Mouse (Mus musculus) limb, embryonic 12.5 days (tissue): ENCODE measurements at regions not wholly inside any gene's neighbourhood (a gene's known extent, or its start where the extent isn't known, plus 50 kb on each side); places are given as distances from the start of the nearest gene placed in this dataset.

ENCODE experiments used
- ATAC-seq: fragments of 200-750 bp; cut with Nextera tagmentation; 2 replicates; pipeline ENCODE4 v1.8.0; 2017; ENCODE audit warnings: low read depth, moderate TSS enrichment; ENCODE audit not compliant: insufficient number of reproducible peaks, insufficient read depth, low FRiP score, low TSS enrichment
- H3K27ac ChIP-seq: fragments of 300-500 bp; sonication (generic); 2 replicates; pipeline ENCODE4 v1.5.1; 2016; ENCODE audit warnings: mild to moderate bottlenecking, moderate library complexity
- H3K27me3 ChIP-seq: fragments of 300-500 bp; sonication (generic); 2 replicates; pipeline ENCODE4 v1.6.1; 2016; ENCODE audit warnings: mild to moderate bottlenecking, moderate library complexity
- H3K36me3 ChIP-seq: fragments of 300-500 bp; sonication (generic); 2 replicates; pipeline ENCODE4 v1.6.1; 2016; ENCODE audit warnings: mild to moderate bottlenecking, moderate library complexity
- H3K4me1 ChIP-seq: fragments of 300-500 bp; sonication (generic); replicated peaks from 2 replicates; pipeline ENCODE4 v1.6.1; 2016
- H3K4me2 ChIP-seq: fragments of 300-500 bp; sonication (generic); 2 replicates; pipeline ENCODE4 v1.6.1; 2016; ENCODE audit warnings: mild to moderate bottlenecking, moderate library complexity
- H3K4me3 ChIP-seq: fragments of 300-500 bp; sonication (generic); replicated peaks from 2 replicates; pipeline ENCODE4 v1.5.1; 2016; ENCODE audit warnings: mild to moderate bottlenecking
- H3K9ac ChIP-seq: fragments of 300-500 bp; sonication (generic); replicated peaks from 2 replicates; pipeline ENCODE4 v1.6.1; 2016; ENCODE audit warnings: mild to moderate bottlenecking, moderate library complexity
- H3K9me3 ChIP-seq: fragments of 300-500 bp; sonication (generic); 2 replicates; pipeline ENCODE4 v1.6.1; 2016; ENCODE audit warnings: mild to moderate bottlenecking, moderate library complexity
- WGBS: fragments of 180-500 bp; shearing (Covaris S2); methylation state at CpG from one replicate; pipeline ENCODE4 v1.1.7; 2016; 5-methylcytosine and 5-hydroxymethylcytosine counted together

DNA sequence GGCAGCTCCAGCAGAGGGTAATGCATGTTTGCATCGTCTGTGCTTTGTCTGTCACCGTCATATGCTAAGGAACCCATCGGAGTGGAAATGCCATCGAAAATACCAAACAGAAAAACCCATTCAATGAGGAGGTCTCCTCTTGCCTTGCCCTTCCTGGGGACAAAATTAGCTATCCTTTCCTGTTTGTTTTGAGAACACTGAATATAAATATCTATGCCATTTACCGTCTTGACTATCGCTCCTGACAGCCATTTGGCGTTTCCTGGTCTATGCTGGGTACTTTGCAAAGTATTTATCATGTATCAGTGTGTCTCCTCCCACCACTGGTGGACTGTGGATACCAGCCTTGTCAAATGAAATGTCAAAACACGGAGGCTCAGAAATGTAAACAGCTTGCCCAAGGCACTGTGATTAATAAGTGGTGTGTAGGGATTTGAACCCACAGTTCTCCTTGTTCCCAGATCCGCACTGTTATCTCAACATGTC is 239.2 kb upstream of the Tbx3 start:
- H3K9me3 ChIP-seq: peaks cover 9% of the 10 kb centered on the region; the same call in 1 of the 2 replicates
- no peak overlapping the region for H3K9ac ChIP-seq
- H3K4me1 ChIP-seq: peaks cover 16% of the 10 kb centered on the region
- no peak for ATAC-seq
- H3K4me3 ChIP-seq: no peak overlapping the region
- no peak overlapping the region for H3K27ac ChIP-seq
- no peak overlapping the region for H3K4me2 ChIP-seq
- peaks cover 53% of the 10 kb centered on the region for H3K27me3 ChIP-seq
- WGBS: 91% methylated on average over 9 of the region's 9 CpGs
- no peaks in the 10 kb centered on the region for H3K36me3 ChIP-seq

DNA sequence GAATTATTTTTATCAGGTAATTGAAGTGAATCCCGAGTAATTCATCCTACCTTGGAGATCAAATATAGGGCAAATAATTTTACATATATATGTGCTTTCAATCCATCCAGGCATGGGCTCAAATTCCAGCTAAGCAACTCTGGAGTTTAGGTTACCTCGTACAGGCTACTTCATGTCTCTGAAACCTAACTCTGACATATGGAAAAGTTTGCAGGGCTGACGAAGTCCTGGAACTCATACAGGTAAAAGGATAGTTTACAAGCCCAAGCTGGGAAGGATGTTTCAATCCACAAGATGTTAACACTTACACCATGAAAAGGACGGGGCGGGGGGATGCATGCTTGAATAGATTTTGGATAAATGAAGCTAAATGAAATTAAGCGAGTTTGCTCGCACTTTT is 235.9 kb upstream of the Tbx3 start:
- Histone ChIP-seq H3K4me1 (peaks cover 6% of the 10 kb centered on the region; the same call in 1 of the 2 replicates), H3K27me3 (peaks cover 43% of the 10 kb centered on the region), H3K36me3 (no peaks in the 10 kb centered on the region), H3K9ac (no peak overlapping the region), H3K4me2 (no peak overlapping the region), H3K4me3 (no peak overlapping the region), H3K9me3 (peaks cover 9% of the 10 kb centered on the region), H3K27ac (no peak overlapping the region)
- ATAC-seq: no peak
- WGBS: 43% methylated on average over 7 of the region's 7 CpGs

DNA sequence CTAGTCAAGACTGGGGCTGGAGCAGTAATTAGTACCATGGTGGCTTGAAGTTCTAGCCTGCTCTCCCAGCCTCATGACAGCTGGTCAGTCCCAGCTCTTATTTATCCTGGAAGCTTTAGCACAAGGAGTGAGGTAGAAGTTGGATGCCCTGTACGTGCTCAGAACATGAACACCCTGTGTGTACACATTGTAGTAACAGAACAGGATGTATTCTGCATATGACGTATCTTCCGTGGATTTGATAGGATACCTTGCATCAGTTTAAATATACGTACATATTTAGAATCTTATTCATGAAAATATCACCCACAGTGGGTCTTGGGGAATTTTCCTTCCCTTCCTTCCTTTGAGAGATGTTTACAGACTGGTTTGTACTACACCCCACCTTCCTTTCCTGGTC is 222.0 kb upstream of the Tbx3 start:
- H3K9me3 ChIP-seq: no peaks in the 10 kb centered on the region
- 92% methylated on average over 4 of the region's 4 CpGs for WGBS
- H3K9ac ChIP-seq: no peak overlapping the region
- no peak for ATAC-seq
- no peak overlapping the region for H3K4me2 ChIP-seq
- H3K27ac ChIP-seq: no peak overlapping the region
- no peaks in the 10 kb centered on the region for H3K36me3 ChIP-seq
- peaks cover 18% of the 10 kb centered on the region; the same call in 1 of the 2 replicates for H3K27me3 ChIP-seq
- H3K4me3 ChIP-seq: no peak overlapping the region
- no peaks in the 10 kb centered on the region for H3K4me1 ChIP-seq

DNA sequence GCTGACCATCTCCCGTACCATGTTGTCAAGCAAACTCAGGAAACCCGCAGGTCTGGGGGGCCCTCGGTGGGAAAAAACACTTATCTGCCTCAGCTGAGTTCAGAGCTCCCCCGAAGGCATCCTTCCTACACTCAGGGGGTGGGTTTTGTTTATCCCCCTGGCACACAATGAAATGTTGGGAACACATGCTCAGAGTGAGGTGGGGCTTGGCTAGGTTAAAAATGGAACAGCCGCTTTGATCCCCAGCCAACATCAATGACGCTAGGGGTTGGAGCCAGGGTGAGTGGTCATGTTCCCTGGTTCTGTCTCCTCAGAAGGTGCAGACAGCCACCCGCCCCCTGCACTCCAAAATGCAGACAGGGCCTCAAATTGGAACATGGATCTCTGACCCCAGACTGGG is 221.3 kb upstream of the Tbx3 start:
- Histone ChIP-seq H3K4me3 (no peak overlapping the region), H3K4me1 (no peaks in the 10 kb centered on the region), H3K27ac (no peak overlapping the region), H3K9me3 (no peaks in the 10 kb centered on the region), H3K27me3 (peaks cover 18% of the 10 kb centered on the region; the same call in 1 of the 2 replicates), H3K4me2 (no peak overlapping the region), H3K36me3 (no peaks in the 10 kb centered on the region), H3K9ac (no peak overlapping the region)
- ATAC-seq: no peak
- WGBS: 71% methylated on average over 7 of the region's 7 CpGs

DNA sequence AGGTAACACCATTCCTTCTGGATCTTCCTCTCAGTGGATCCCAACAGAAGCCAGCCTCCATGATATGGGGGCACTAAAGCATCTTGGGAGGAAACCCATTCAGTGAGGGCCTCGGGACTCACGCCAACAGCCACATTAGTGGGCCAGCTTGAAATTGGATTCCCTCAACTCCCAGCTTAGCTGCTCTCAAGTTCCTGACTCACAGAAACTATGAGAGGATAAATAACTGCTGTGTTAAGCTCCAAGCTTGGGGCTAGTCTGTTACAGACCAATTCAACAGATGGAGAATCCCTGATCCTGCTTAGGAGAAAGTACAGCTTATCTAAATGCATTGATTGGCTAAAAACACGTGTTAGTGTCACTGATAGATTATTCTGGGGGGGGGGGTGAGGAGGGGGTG is 210.7 kb upstream of the Tbx3 start:
- Histone ChIP-seq H3K27ac (no peak overlapping the region), H3K27me3 (peaks cover 7% of the 10 kb centered on the region), H3K9me3 (no peaks in the 10 kb centered on the region), H3K9ac (no peak overlapping the region), H3K36me3 (no peaks in the 10 kb centered on the region), H3K4me2 (no peak overlapping the region), H3K4me3 (no peak overlapping the region), H3K4me1 (0 out of 2 replicates have a peak, but pooled peaks cover 7% of the 10 kb centered on the region)
- ATAC-seq: no peak
- 64% methylated on average over 3 of the region's 3 CpGs for WGBS

DNA sequence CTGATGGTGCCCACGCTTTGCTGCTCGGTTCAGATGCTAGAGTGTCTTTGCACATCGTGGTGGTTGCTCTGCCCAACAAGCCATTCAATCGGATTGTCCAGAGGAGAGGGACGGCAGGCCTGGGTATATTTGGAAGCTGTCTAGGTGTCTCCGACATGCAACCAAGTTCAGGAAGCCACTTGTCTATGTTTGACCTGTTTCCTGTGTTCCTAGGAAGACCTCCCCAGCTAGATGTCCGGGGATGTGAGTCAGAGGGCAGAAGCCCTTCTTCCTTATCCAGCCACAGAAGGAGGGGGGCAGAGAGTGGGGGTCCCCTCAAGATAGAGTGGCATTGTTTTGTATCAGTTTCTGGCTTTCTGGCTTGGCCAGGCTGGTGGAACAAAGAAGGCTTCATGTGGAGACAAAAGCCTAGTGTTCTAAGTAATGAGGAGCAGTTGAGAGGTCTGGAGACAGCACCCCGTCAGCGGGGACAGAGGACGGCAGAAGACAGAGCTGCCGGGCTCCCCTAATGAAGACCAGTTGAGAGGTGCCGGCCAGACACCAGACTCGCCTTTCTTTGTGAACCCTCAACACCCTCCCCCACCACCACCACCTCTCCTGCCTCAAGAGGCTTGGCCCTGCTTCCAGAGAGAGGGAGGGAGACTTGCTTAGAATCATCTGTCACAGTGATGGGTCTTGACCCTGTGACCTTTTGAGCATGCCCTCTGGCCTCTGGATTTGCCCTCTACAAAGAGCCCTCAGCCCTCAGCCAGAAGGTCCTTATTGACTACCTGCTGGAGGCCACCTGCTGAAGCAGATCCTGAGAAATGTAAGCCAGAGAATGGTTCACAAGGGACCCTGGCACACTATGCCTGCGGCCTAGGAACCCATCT is 207.6 kb upstream of the Tbx3 start:
- Histone ChIP-seq H3K4me1 (0 out of 2 replicates have a peak, but pooled peaks cover 7% of the 10 kb centered on the region), H3K4me2 (no peak overlapping the region), H3K4me3 (no peak overlapping the region), H3K9me3 (no peaks in the 10 kb centered on the region), H3K36me3 (no peaks in the 10 kb centered on the region), H3K27ac (no peak overlapping the region), H3K27me3 (peaks cover 7% of the 10 kb centered on the region; the same call in 1 of the 2 replicates), H3K9ac (no peak overlapping the region)
- ATAC-seq: no peak
- 55% methylated on average over 14 of the region's 14 CpGs for WGBS

DNA sequence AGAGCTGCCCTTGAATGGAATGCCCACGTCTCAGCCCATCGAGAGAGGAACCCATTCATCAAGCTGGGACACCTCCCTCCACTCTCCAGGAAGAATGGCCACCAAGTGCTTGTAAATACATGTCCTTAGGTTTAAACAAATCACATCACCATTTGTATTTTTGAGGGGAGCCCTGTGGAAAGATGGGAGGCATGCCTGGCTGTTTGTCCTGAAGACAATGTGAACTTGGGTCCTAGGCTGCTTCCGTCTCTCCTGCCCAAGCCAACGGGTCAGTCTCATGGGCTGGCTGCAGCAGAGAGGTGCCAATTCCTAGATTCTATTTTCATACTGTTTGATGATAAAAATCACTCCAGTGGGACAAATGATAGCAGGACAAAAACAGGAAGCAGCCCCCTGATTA is 205.9 kb upstream of the Tbx3 start:
- Histone ChIP-seq H3K4me1 (0 out of 2 replicates have a peak, but pooled peaks cover 7% of the 10 kb centered on the region), H3K4me2 (no peak overlapping the region), H3K27me3 (peaks cover 7% of the 10 kb centered on the region; the same call in 1 of the 2 replicates), H3K4me3 (no peak overlapping the region), H3K27ac (no peak overlapping the region), H3K36me3 (no peaks in the 10 kb centered on the region), H3K9ac (no peak overlapping the region), H3K9me3 (no peaks in the 10 kb centered on the region)
- 77% methylated on average over 4 of the region's 4 CpGs for WGBS
- no peak for ATAC-seq

DNA sequence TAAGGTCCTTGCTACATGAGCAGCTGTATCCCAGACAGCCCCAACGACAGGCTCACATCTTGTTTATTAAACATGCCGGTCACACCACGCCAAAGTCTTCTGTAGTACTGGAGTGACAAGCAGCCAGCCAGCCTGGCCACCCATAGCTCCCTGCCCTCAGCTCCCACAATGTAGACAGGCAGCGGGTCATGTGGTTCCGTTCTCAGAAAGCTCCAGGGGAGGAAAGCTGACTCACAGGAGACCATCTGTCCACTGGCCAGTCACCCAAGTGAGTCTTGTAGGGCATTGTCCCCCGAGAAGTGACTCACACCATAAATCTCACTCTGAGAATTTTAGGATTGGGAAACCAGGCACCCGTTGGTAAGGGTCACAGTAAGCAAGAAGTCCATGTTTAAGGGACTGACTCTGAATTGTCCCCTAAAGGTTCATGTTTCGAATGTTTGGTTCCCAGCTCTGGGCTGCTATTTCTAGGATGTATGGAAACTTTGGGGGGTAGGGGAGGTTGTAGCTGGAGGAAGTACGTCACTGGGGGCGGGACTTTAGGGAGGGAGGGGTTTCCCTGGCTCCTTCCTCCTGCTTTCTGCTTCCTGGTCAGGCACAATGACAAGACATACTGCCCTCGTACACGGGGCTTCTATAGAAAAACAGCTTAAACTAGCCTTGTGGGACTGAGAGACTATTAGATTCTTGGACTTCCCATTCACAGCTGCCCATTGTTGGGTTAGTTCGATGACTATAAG is 203.0 kb upstream of the Tbx3 start:
- Histone ChIP-seq H3K36me3 (no peaks in the 10 kb centered on the region), H3K9me3 (no peaks in the 10 kb centered on the region), H3K4me2 (no peak overlapping the region), H3K27ac (no peak overlapping the region), H3K4me1 (peaks cover 9% of the 10 kb centered on the region; the same call in 1 of the 2 replicates), H3K27me3 (peaks cover under 1% of the 10 kb centered on the region; the same call in 1 of the 2 replicates), H3K9ac (no peak overlapping the region), H3K4me3 (no peak overlapping the region)
- 82% methylated on average over 13 of the region's 13 CpGs for WGBS
- ATAC-seq: no peak

DNA sequence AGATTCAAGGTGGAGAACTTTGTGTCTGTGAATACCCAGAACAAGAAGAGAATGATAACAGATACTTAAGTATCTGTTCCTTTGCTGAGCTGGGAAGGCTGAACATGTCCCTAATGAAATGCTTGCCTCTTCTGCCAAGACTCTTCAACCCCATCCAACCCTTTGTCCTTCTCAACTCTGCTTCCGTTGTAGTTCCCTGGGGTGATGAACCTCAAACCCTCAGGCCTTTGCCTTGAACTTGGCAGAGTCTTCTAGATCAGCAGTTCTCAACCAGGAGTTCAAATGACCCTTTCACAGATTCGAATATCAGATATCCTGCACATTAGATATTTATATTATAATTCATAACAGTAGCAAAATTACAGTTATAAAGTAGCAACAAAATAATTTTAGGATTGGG is 192.5 kb upstream of the Tbx3 start:
- Histone ChIP-seq H3K36me3 (no peaks in the 10 kb centered on the region), H3K9ac (no peak overlapping the region), H3K27me3 (peaks cover 19% of the 10 kb centered on the region), H3K9me3 (peaks cover 12% of the 10 kb centered on the region; the same call in 1 of the 2 replicates), H3K4me1 (peaks cover 17% of the 10 kb centered on the region), H3K4me3 (no peak overlapping the region), H3K4me2 (no peak overlapping the region), H3K27ac (no peak overlapping the region)
- ATAC-seq: no peak
- 88% methylated on average over 2 of the region's 2 CpGs for WGBS

DNA sequence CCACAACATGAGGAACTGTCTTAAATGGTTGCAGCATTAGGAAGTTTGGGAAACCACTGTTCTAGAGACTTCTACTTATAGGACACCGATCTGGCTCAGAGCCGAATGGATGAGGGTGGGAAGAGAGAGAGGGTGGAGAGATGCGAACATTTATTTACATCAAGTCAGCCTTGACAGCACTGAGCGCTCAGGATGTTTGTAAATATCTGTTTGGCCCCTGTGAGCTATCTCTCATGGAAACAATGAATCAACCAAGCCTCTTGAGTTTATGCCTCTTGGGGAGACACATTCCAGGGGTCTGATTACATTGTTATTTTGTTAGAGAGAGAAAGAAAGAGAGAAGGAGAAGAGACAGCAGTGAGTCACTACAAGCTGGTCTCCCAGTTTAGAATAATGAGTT is 192.1 kb upstream of the Tbx3 start:
- no peak overlapping the region for H3K4me3 ChIP-seq
- H3K4me1 ChIP-seq: peaks cover 16% of the 10 kb centered on the region
- WGBS: 90% methylated on average over 4 of the region's 4 CpGs
- peaks cover 20% of the 10 kb centered on the region for H3K27me3 ChIP-seq
- no peak overlapping the region for H3K9ac ChIP-seq
- no peak for ATAC-seq
- H3K36me3 ChIP-seq: no peaks in the 10 kb centered on the region
- H3K4me2 ChIP-seq: no peak overlapping the region
- peaks cover 12% of the 10 kb centered on the region; the same call in 1 of the 2 replicates for H3K9me3 ChIP-seq
- no peak overlapping the region for H3K27ac ChIP-seq
